Mouse (Mus musculus) stomach, postnatal 0 days (tissue): Measurements from ENCODE around the gene Lxn.

Source experiments
- CTCF ChIP-seq: IDR thresholded peaks from 2 replicates; pipeline ENCODE4 v1.5.1; 2016; ENCODE audit warnings: antibody characterized with exemption, low read depth, mild to moderate bottlenecking, moderate library complexity
- EP300 ChIP-seq: optimal IDR thresholded peaks from 2 replicates; pipeline ENCODE3; 2016; ENCODE audit warnings: antibody characterized with exemption

GRCm38 (mm10) chr3:67485233-67485632, 21.5 kb upstream of the Lxn start:
- TF ChIP-seq EP300 (no peak), CTCF (no peak)
